Mouse (Mus musculus) midbrain, embryonic 12.5 days (tissue): Measurements from ENCODE around the gene Hipk2. TPM values are rescaled to one million over a fixed set of nuclear protein-coding genes. Genes with fewer than 3 reads are reported as not detected.

Experiments used
- ATAC-seq: fragments of 200-750 bp; cut with Nextera tagmentation; 2 replicates; pipeline ENCODE4 v1.8.0; 2017; ENCODE audit warnings: low read depth, moderate TSS enrichment, moderate library complexity; ENCODE audit not compliant: low FRiP score
- H3K27ac ChIP-seq: fragments of 300-500 bp; sonication (generic); replicated peaks from 2 replicates; pipeline ENCODE4 v1.5.1; 2016; ENCODE audit warnings: mild to moderate bottlenecking
- H3K27me3 ChIP-seq: fragments of 300-500 bp; sonication (generic); 2 replicates; pipeline ENCODE4 v1.6.1; 2016; ENCODE audit warnings: mild to moderate bottlenecking
- H3K36me3 ChIP-seq: fragments of 300-500 bp; sonication (generic); 2 replicates; pipeline ENCODE4 v1.6.1; 2016
- H3K4me1 ChIP-seq: fragments of 300-500 bp; sonication (generic); 2 replicates; pipeline ENCODE4 v1.6.1; 2016
- H3K4me2 ChIP-seq: fragments of 300-500 bp; sonication (generic); replicated peaks from 2 replicates; pipeline ENCODE4 v1.6.1; 2016; ENCODE audit warnings: mild to moderate bottlenecking, moderate library complexity
- H3K4me3 ChIP-seq: fragments of 300-500 bp; sonication (generic); 2 replicates; pipeline ENCODE4 v1.5.1; 2016; ENCODE audit warnings: mild to moderate bottlenecking
- H3K9ac ChIP-seq: fragments of 300-500 bp; sonication (generic); replicated peaks from 2 replicates; pipeline ENCODE4 v1.6.1; 2016; ENCODE audit warnings: mild to moderate bottlenecking, moderate library complexity
- H3K9me3 ChIP-seq: fragments of 300-500 bp; sonication (generic); 2 replicates; pipeline ENCODE4 v1.6.1; 2016; ENCODE audit warnings: mild to moderate bottlenecking
- WGBS: fragments of 180-500 bp; shearing (Covaris S2); methylation state at CpG from one replicate; pipeline ENCODE4 v1.1.7; 2016; 5-methylcytosine and 5-hydroxymethylcytosine counted together
- polyA plus RNA-seq: library from polyadenylated mRNA; unstranded; fragments of >200 nt; fragmentation: Nextera tagmentation; extraction: Ambion mirVana; gene quantifications from 2 replicates; pipeline ENCODE4 v1.2.1, GENCODE M21; 2016

Hipk2 gene
- polyA plus RNA-seq, 1 experiment from 2014 or later: 36.7 TPM

DNA sequence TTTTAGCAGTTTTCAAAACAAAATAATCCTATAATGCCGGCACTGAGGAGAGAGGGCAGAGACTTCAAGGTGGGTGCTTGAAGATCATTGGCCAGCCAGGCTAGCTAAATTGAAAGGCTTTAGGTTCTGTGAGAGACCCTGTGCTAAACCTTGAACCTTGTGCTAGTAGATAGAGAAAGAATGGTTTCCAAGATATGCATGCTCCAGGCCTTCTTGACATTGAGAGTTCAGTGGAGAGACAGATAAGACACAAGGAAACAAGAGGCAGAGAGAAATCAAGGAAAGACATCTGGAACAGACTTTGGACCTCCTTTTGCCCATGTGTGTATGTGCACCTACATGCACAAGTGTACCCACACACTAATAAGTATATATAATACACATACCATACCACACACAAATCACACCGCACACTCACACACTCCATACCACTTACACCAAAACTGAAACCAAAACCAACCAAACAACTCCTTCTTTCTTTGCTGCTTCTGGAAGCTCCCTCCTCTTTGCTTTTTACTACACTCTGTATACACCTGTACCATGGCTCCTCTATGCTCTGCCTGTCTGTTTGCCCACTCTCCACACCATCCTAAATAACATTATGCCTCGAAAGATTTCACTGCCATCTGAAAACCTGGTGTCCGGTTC lies 24.6 kb upstream of the Hipk2 start:
- Histone ChIP-seq H3K27ac (no peak overlapping the region), H3K9me3 (no peaks in the 10 kb centered on the region), H3K4me2 (no peak overlapping the region), H3K27me3 (no peaks in the 10 kb centered on the region), H3K4me3 (no peak overlapping the region), H3K4me1 (peaks cover 9% of the 10 kb centered on the region; the same call in 1 of the 2 replicates), H3K9ac (no peak overlapping the region), H3K36me3 (no peaks in the 10 kb centered on the region)
- ATAC-seq: no peak
- WGBS: 91% methylated on average over 4 of the region's 4 CpGs

DNA sequence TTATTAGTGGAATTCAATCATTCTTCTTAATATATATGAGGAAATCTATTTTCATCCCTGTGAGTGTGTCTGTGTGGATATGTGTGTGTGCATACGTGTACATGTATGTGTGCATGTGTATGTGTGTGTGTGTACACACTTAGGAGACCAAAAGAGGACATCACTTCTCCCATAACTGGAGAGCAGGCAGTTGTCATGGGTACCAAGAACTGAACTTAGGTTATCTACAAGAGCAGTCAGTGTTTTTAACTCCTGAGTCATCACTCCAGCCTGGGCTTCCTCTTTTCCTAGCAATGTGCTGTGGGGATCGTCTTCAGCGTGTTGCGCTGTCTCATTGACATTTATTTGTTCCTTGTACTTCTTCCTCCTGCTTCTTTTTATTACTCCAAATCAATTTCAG lies 24.1 kb upstream of the Hipk2 start:
- Histone ChIP-seq H3K27ac (no peak overlapping the region), H3K9me3 (no peaks in the 10 kb centered on the region), H3K27me3 (no peaks in the 10 kb centered on the region), H3K4me1 (peaks cover 9% of the 10 kb centered on the region; the same call in 1 of the 2 replicates), H3K9ac (no peak overlapping the region), H3K4me3 (no peak overlapping the region), H3K36me3 (no peaks in the 10 kb centered on the region), H3K4me2 (no peak overlapping the region)
- 93% methylated on average over 4 of the region's 4 CpGs for WGBS
- ATAC-seq: no peak

DNA sequence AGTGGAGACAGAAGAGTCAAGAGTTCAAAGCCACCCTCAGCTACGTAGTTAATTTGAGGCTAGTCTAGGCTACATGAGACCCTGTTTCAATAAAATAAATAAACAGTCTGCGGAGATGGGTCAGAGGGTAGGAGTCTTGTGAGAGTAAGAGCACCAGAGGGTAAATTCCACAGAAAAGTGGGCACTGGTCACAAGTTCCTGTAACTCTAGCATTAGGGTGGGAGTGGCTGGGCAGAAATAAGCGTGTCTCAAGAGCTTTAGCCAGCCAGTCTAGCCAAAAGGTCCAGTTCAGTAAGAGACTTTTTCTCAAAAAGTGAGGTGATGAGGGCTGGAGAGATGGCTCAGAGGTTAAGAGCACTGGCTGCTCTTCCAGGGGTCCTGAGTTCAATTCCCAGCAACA lies 17.6 kb upstream of the Hipk2 start:
- ATAC-seq: no peak
- 75% methylated on average over 3 of the region's 3 CpGs for WGBS

DNA sequence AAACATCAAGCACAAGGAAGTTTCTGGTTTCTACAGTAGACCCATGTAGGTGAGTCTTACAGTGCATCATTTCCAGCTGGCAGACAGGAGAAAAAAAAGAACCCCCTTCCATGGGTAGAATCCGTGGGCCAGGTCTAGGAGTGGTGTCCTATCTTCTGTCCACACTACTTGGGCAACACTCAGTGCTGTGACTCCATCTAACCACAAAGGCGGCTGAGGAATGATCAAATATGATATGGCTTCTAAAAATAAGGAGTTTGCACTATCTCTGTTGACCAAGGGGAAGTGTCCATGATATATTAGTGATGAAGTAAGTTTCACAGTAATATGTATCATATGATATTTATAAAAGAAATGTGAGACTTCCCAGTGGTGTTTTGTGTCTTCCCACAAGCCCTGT lies 16.1 kb upstream of the Hipk2 start:
- no peak overlapping the region for H3K4me2 ChIP-seq
- ATAC-seq: no peak
- H3K27ac ChIP-seq: no peak overlapping the region
- 70% methylated on average over 2 of the region's 2 CpGs for WGBS
- no peak overlapping the region for H3K4me3 ChIP-seq
- H3K4me1 ChIP-seq: peaks cover 4% of the 10 kb centered on the region; the same call in 1 of the 2 replicates
- H3K36me3 ChIP-seq: no peaks in the 10 kb centered on the region
- no peaks in the 10 kb centered on the region for H3K27me3 ChIP-seq
- no peaks in the 10 kb centered on the region for H3K9me3 ChIP-seq
- H3K9ac ChIP-seq: no peak overlapping the region

More for the DNA sequence above, 17.6 kb upstream of the Hipk2 start:
- no peaks in the 10 kb centered on the region for H3K27me3 ChIP-seq
- H3K4me2 ChIP-seq: no peak overlapping the region
- peaks cover 9% of the 10 kb centered on the region; the same call in 1 of the 2 replicates for H3K4me1 ChIP-seq
- H3K4me3 ChIP-seq: no peak overlapping the region
- H3K27ac ChIP-seq: no peak overlapping the region
- no peaks in the 10 kb centered on the region for H3K36me3 ChIP-seq
- H3K9ac ChIP-seq: no peak overlapping the region
- H3K9me3 ChIP-seq: no peaks in the 10 kb centered on the region

DNA sequence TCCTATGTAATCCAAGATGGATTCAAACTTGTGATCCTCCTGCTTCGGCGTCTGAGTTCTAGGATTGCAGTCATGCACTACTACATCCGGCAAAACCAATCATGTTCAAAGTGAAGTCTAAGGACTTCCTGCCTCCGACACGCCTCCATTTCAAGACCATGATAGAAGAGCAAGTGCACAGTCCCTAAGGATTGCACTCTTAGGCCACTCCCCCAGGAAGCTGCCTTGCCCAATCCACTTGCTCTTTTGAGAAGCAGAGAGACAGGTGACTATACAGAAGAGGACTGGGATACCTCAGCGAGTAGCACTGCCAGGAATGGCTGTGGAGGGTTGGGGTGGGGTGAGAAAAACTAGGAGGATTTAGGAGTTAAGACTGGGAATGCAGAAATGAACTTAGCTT lies 13.2 kb upstream of the Hipk2 start:
- Histone ChIP-seq H3K27ac (no peak overlapping the region), H3K36me3 (no peaks in the 10 kb centered on the region), H3K4me1 (no peaks in the 10 kb centered on the region), H3K9ac (no peak overlapping the region), H3K4me3 (no peak overlapping the region), H3K4me2 (no peak overlapping the region), H3K27me3 (no peaks in the 10 kb centered on the region), H3K9me3 (no peaks in the 10 kb centered on the region)
- ATAC-seq: no peak
- 77% methylated on average over 6 of the region's 6 CpGs for WGBS

DNA sequence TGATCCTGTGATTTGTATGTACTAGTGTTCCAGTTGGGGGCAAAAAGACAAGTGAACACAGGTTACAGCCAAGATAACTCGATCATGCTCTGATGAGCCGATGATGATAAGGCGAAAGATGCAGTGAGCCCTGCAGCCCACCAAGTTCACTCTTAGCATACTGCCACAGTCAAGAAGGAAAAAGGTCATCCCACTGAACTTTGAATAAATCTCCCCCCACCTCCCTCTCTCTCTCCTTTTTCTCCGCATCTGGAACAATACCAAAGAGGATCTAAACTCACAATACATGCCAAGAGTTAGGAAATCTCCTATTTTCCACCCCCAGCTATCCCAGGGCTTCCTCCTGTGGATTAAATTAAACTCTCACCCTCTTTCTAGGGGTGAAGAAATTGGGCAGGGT lies 11.5 kb upstream of the Hipk2 start:
- Histone ChIP-seq H3K4me3 (no peak overlapping the region), H3K36me3 (no peaks in the 10 kb centered on the region), H3K9ac (no peak overlapping the region), H3K4me1 (0 out of 2 replicates have a peak, but pooled peaks cover 9% of the 10 kb centered on the region), H3K4me2 (no peak overlapping the region), H3K27ac (no peak overlapping the region), H3K9me3 (no peaks in the 10 kb centered on the region), H3K27me3 (peaks cover 2% of the 10 kb centered on the region; the same call in 1 of the 2 replicates)
- no peak for ATAC-seq
- WGBS: 80% methylated on average over 4 of the region's 4 CpGs

DNA sequence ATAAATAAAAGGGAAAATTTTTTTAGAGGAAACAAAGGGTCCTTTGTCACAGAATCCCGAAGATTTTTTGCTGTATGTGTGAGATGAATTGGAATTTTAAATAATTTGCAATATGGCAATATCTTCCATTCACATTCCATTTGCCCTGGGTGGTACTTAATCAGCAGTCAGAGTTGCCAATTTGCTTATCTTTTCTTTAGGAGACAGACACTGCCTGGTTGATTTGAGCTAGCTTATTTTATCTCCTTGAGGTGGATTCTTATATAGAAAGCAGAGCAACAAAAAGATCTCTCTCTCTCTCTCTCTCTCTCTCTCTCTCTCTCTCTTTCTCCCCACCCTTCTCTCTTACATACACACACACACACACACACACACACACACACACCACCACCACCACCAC lies 9.2 kb upstream of the Hipk2 start:
- WGBS: 66% methylated on average over 1 of the region's 1 CpGs
- H3K4me3 ChIP-seq: no peak overlapping the region
- no peak overlapping the region for H3K4me2 ChIP-seq
- no peaks in the 10 kb centered on the region for H3K9me3 ChIP-seq
- H3K4me1 ChIP-seq: 0 out of 2 replicates have a peak, but pooled peaks cover 9% of the 10 kb centered on the region
- H3K36me3 ChIP-seq: no peaks in the 10 kb centered on the region
- no peak overlapping the region for H3K27ac ChIP-seq
- H3K9ac ChIP-seq: no peak overlapping the region
- H3K27me3 ChIP-seq: peaks cover 19% of the 10 kb centered on the region
- no peak for ATAC-seq

DNA sequence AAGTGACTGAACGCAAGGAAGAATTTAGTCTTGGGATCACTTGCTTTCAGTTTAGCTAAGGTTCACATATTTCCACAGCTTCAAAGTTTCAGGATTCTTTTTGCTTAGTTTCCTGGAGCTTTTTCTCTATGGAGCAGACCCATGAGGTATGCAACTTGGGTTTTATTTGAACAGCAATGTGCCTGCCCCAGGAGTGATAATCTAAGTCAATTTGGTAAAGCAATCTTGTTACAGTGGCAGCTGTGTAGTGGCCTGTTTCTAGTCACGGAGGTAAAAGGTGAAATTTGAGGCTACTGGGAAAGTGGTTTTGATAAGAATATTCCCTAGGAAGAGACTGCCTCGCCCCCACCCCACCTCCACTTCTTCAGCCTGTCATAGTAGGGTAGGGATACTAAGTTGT lies 8.5 kb upstream of the Hipk2 start:
- H3K9me3 ChIP-seq: no peaks in the 10 kb centered on the region
- H3K27me3 ChIP-seq: peaks cover 24% of the 10 kb centered on the region
- no peak overlapping the region for H3K4me3 ChIP-seq
- ATAC-seq: no peak
- H3K4me2 ChIP-seq: no peak overlapping the region
- WGBS: 80% methylated on average over 3 of the region's 3 CpGs
- no peaks in the 10 kb centered on the region for H3K36me3 ChIP-seq
- H3K27ac ChIP-seq: no peak overlapping the region
- 0 out of 2 replicates have a peak, but pooled peaks cover 9% of the 10 kb centered on the region for H3K4me1 ChIP-seq
- H3K9ac ChIP-seq: no peak overlapping the region

DNA sequence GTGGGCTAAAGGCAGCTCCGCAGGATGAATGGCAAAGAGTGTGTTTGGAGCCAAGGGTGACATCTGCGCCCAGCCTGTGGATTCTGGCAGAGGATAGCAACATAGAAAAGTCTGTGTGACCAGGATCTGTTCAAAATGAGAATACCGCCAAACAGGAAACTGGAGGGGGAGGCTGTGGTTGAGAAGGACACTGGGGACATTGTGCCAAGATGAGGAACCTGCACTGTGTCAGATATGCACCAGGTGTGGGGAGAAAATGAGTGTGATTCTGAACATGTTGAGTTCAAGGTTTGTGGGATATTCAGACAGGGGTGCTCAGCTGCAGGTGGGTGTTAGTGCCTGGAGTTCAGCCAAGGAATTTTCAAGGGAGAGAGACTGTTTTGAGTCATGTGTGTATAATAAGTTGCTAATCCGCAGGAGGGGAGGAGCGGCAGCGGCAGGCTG lies 6.8 kb upstream of the Hipk2 start:
- ATAC-seq: no peak
- WGBS: 55% methylated on average over 6 of the region's 6 CpGs

DNA sequence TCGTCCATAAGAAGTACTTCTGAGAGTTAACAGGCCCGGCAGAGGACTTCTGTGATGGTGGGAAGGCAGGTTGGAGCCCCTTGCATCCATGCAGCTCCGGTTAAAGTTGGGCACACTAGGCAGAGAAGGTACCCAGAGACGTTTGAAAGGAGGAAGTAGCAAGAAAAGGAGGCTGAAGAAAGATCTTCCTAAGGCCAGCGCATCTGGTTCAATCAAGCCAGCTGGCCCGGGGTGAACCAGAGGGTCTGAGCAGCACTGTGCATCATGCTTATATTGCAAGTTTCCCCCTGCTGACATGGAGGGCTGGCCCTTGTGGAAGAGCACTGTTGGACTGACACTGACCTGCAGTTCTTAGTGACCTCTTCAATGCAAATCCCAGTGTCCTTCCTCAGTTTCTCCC lies 6.0 kb upstream of the Hipk2 start:
- no peak for ATAC-seq
- Histone ChIP-seq H3K27ac (no peak overlapping the region), H3K9me3 (no peaks in the 10 kb centered on the region), H3K4me2 (no peak overlapping the region), H3K4me3 (no peak overlapping the region), H3K27me3 (peaks cover 42% of the 10 kb centered on the region), H3K9ac (no peak overlapping the region), H3K4me1 (0 out of 2 replicates have a peak, but pooled peaks cover 9% of the 10 kb centered on the region), H3K36me3 (no peaks in the 10 kb centered on the region)
- WGBS: 70% methylated on average over 6 of the region's 6 CpGs

More for the DNA sequence above, 6.8 kb upstream of the Hipk2 start:
- Histone ChIP-seq H3K9ac (no peak overlapping the region), H3K27me3 (peaks cover 37% of the 10 kb centered on the region), H3K27ac (no peak overlapping the region), H3K4me1 (0 out of 2 replicates have a peak, but pooled peaks cover 9% of the 10 kb centered on the region), H3K4me3 (no peak overlapping the region), H3K9me3 (no peaks in the 10 kb centered on the region), H3K36me3 (no peaks in the 10 kb centered on the region), H3K4me2 (no peak overlapping the region)

DNA sequence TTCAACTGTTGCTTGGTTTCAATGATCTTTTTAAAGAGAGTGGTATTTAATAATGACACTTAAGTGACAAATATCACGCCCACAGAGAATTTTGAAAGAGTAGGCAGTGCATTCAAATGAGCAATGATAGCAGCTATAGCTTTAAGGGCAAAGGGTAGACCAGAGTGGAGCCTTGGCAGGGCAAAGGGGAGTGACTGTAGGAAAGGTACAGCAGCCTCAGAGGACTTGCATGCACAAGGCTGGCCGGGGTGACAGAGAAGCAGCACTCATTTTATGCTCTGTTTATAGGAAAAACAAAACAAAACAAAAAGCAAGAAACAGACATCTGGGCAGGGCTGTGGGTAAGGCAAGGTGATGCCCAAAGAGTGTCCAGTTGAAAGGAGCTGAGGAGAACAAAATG lies 5.5 kb upstream of the Hipk2 start:
- no peaks in the 10 kb centered on the region for H3K36me3 ChIP-seq
- no peak overlapping the region for H3K27ac ChIP-seq
- no peak for ATAC-seq
- H3K4me2 ChIP-seq: no peak overlapping the region
- no peak overlapping the region for H3K4me3 ChIP-seq
- H3K9me3 ChIP-seq: no peaks in the 10 kb centered on the region
- H3K27me3 ChIP-seq: peaks cover 42% of the 10 kb centered on the region
- no peak overlapping the region for H3K9ac ChIP-seq
- 0 out of 2 replicates have a peak, but pooled peaks cover 9% of the 10 kb centered on the region for H3K4me1 ChIP-seq
- 72% methylated on average over 2 of the region's 2 CpGs for WGBS

DNA sequence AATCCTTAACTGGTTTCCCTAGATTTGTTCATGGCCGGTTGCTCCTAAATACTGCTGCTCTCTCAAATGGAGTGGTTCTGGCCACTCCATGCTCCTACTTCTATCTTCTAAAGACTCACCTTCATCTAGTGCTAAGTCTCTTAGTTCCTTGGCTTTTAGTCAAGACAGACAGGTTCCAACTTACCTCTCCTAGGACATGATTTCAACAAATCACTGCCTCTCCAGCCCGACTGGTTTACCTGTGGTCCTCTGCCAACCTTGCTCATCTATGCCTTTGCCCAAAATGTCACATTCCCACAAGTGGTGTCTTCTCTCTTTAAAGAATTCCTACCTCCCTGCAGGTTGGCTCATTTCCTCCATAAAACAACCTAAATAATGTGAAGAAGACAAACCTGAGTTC lies 1.7 kb upstream of the Hipk2 start:
- no peak overlapping the region for H3K4me2 ChIP-seq
- peaks cover 12% of the 10 kb centered on the region for H3K4me1 ChIP-seq
- 90% methylated on average over 2 of the region's 2 CpGs for WGBS
- ATAC-seq: no peak
- H3K4me3 ChIP-seq: no peak overlapping the region
- H3K9ac ChIP-seq: no peak overlapping the region
- no peaks in the 10 kb centered on the region for H3K36me3 ChIP-seq
- H3K9me3 ChIP-seq: no peaks in the 10 kb centered on the region
- H3K27ac ChIP-seq: no peak overlapping the region
- peaks cover 42% of the 10 kb centered on the region for H3K27me3 ChIP-seq
